Mouse (Mus musculus) CH12.LX (cell line): ENCODE results near the gene Pdzd2. TPM values are rescaled to one million over a fixed set of nuclear protein-coding genes. Genes with fewer than 3 reads are reported as not detected.
A peak's percentile ranks its signal among the peaks of the same experiment; 100 is the strongest.

Experiments
- DNase-seq: peaks from one replicate; pipeline ENCODE4 v3.0.0-alpha.2; 2013; ENCODE audit errors: extremely low read depth
- H3K27ac ChIP-seq: 2 replicates; pipeline ENCODE4 v1.5.1; 2012; ENCODE audit warnings: low read depth, mild to moderate bottlenecking, control low read depth, moderate library complexity; ENCODE audit not compliant: insufficient read depth
- H3K27me3 ChIP-seq: replicated peaks from 2 replicates; pipeline ENCODE3; 2012; ENCODE audit warnings: inconsistent platforms
- H3K36me3 ChIP-seq, 2 experiments: replicated peaks in 1 of 2; 2 replicates each; pipeline versions ENCODE3 to v1.6.1; 2012; ENCODE audit warnings: inconsistent platforms in 1 of 2, low read length in 1 of 2, mild to moderate bottlenecking in 1 of 2, mixed read lengths in 1 of 2, moderate library complexity in 1 of 2; ENCODE audit not compliant: control insufficient read depth in 1 of 2, insufficient read depth in 1 of 2
- H3K4me1 ChIP-seq, 2 experiments: 2 replicates each; pipeline ENCODE4 v1.6.1; 2012; ENCODE audit warnings: inconsistent platforms in 1 of 2, moderate library complexity in 1 of 2; ENCODE audit not compliant: insufficient read depth in 2 of 2, control insufficient read depth in 1 of 2
- H3K4me2 ChIP-seq: 2 replicates; pipeline ENCODE4 v1.6.1; 2012; ENCODE audit warnings: low read depth, mild to moderate bottlenecking, control low read depth; ENCODE audit not compliant: poor library complexity, insufficient read depth, severe bottlenecking
- H3K4me3 ChIP-seq, 3 experiments: fragments of 150-350 bp in 1 of 3; sonication (generic) in 1 of 3; replicated peaks in 1 of 3; 2 replicates each; pipeline versions ENCODE3 to v1.5.1; 2011 to 2012; ENCODE audit warnings: low read depth in 2 of 3, low read length in 2 of 3, mild to moderate bottlenecking in 2 of 3, moderate library complexity in 2 of 3, control low read depth in 1 of 3, improper control_type of control experiment in 1 of 3, inconsistent platforms in 1 of 3, mixed read lengths in 1 of 3; ENCODE audit not compliant: poor library complexity in 1 of 3
- H3K79me2 ChIP-seq: replicated peaks from 2 replicates; pipeline ENCODE4 v1.6.1; 2012; ENCODE audit warnings: mild to moderate bottlenecking, moderate library complexity; ENCODE audit not compliant: control insufficient read depth, poor library complexity, insufficient read depth, severe bottlenecking; ENCODE audit errors: extremely low read depth
- H3K9ac ChIP-seq: 2 replicates; pipeline ENCODE4 v1.6.1; 2012; ENCODE audit warnings: low read depth, mild to moderate bottlenecking, control low read depth, moderate library complexity; ENCODE audit not compliant: insufficient read depth
- H3K9me3 ChIP-seq: replicated peaks from 2 replicates; pipeline ENCODE3; 2012; ENCODE audit warnings: low read length, inconsistent platforms, mixed read lengths
- CHD1 ChIP-seq: IDR thresholded peaks from 2 replicates; pipeline ENCODE4 v1.6.1; 2012; ENCODE audit warnings: low read depth, low read length, improper control_type of control experiment, inconsistent platforms
- CTCF ChIP-seq, 2 experiments: IDR thresholded peaks in 1 of 2; conservative IDR thresholded peaks in 1 of 2; 2 replicates each; pipeline ENCODE4 v1.5.1; 2011 to 2012; ENCODE audit warnings: low read depth in 2 of 2, low read length in 2 of 2, improper control_type of control experiment in 1 of 2, inconsistent platforms in 1 of 2, mild to moderate bottlenecking in 1 of 2, moderate library complexity in 1 of 2
- ETS1 ChIP-seq: conservative IDR thresholded peaks from 2 replicates; pipeline ENCODE4 v1.6.1; 2012; ENCODE audit warnings: low read depth, mild to moderate bottlenecking, inconsistent platforms, low read length, improper control_type of control experiment, moderate library complexity
- IRF4 ChIP-seq: IDR thresholded peaks from 2 replicates; pipeline ENCODE4 v1.6.1; 2014; ENCODE audit warnings: low read depth, mild to moderate bottlenecking, inconsistent platforms, low read length, improper control_type of control experiment
- JUND ChIP-seq: conservative IDR thresholded peaks from 2 replicates; pipeline ENCODE4 v1.6.1; 2011; ENCODE audit warnings: low read depth, low read length, improper control_type of control experiment
- MAZ ChIP-seq: IDR thresholded peaks from 2 replicates; pipeline ENCODE4 v1.6.1; 2012; ENCODE audit warnings: low read depth, mild to moderate bottlenecking, inconsistent platforms, low read length, improper control_type of control experiment, moderate library complexity
- MXI1 ChIP-seq: IDR thresholded peaks from 2 replicates; pipeline ENCODE4 v1.6.1; 2011; ENCODE audit warnings: mild to moderate bottlenecking, low read depth, low read length, improper control_type of control experiment
- MYC ChIP-seq: IDR thresholded peaks from 2 replicates; pipeline ENCODE4 v1.6.1; 2011; ENCODE audit warnings: low read depth, mild to moderate bottlenecking, improper control_type of control experiment, low read length
- PAX5 ChIP-seq: IDR thresholded peaks from 2 replicates; pipeline ENCODE4 v1.6.1; 2012; ENCODE audit warnings: low read length, inconsistent platforms, mixed read lengths
- RAD21 ChIP-seq: IDR thresholded peaks from 2 replicates; pipeline ENCODE4 v1.6.1; 2011; ENCODE audit warnings: low read depth, mild to moderate bottlenecking, low read length, improper control_type of control experiment, moderate library complexity
- RCOR1 ChIP-seq: conservative IDR thresholded peaks from 2 replicates; pipeline ENCODE4 v1.6.1; 2012; ENCODE audit warnings: low read depth, mild to moderate bottlenecking, inconsistent platforms, low read length, improper control_type of control experiment
- SIN3A ChIP-seq: IDR thresholded peaks from 2 replicates; pipeline ENCODE4 v1.6.1; 2012; ENCODE audit warnings: low read length, improper control_type of control experiment, inconsistent platforms
- SMC3 ChIP-seq: IDR thresholded peaks from 2 replicates; pipeline ENCODE4 v1.6.1; 2011; ENCODE audit warnings: low read depth, low read length, improper control_type of control experiment
- ZNF384 ChIP-seq: IDR thresholded peaks from 2 replicates; pipeline ENCODE4 v1.6.1; 2012; ENCODE audit warnings: low read depth, low read length, improper control_type of control experiment, inconsistent platforms
- dilution Hi-C: fragments of 300-500 bp; cut with MboI; formaldehyde crosslinking; loops from 2 replicates; pipeline ENCODE4 v1.14.3; 2020; ENCODE audit warnings: low sequenced_read_pairs; ENCODE audit not compliant: extremely low pct_unique_long_range_greater_than_20kb, extremely low pct_ligation_motif_present
- in situ Hi-C: fragments of 300-500 bp; cut with MboI; formaldehyde crosslinking; loops from 3 replicates; pipeline ENCODE4 v1.14.3; 2019; ENCODE audit warnings: low sequenced_read_pairs, low pct_ligation_motif_present, low pct_unique_long_range_greater_than_20kb, mixed read lengths
- polyA plus RNA-seq: library from polyadenylated mRNA; unstranded; fragments of >175 nt; gene quantifications from 2 replicates; pipeline ENCODE4 v1.2.1, GENCODE M21; 2012; ENCODE audit warnings: low read depth; ENCODE audit not compliant: insufficient read length
- total RNA-seq, 2 experiments: library from RNA; depleted of rRNA; stranded (reverse); fragments of 300-350 nt in 1 of 2; fragments of >200 nt in 1 of 2; gene quantifications; 2 replicates each; pipeline ENCODE4 v1.2.3; 2012 to 2014

Pdzd2 gene
- total and polyA plus RNA-seq, 3 experiments, result 0.04 to 0.24 (median 0.17) TPM

DNA sequence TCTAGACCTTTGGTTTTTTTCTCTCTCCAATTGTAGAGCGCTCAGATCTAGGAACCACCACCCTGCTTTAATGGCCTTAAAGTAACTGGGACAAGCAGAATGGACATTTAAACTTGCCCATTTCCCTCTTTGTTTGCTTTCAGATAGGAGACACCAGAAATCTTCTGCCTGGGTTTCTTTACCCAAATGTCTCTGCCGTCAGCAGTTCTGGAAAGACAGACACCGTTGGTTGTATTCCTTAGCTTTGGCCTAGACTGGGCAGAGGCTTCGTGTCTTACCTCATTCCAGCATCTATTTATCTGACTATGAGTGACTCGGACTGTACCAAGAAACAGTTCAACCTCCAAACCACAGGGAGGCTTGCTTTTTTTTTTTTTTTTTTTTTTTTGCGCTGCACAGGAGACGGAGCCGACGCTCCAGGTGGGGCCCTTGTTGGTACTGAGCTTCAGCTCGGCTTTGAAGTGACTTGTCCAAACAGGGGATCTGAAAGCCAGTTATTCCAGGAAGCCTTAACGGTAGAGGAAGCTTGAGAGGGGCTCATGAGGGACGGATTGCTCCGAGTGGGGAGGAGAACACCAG is 363.1 kb downstream of the Pdzd2 start:
- Histone ChIP-seq H3K4me1 (peaks cover 5 to 11% of the 10 kb centered on the region in 2 experiments; a peak in 3 of 4 replicates), H3K79me2 (no peaks in the 10 kb centered on the region), H3K27me3 (no peaks in the 10 kb centered on the region), H3K4me3 (no peak overlapping the region), H3K36me3 (no peaks in the 10 kb centered on the region), H3K4me2 (no peak overlapping the region), H3K9me3 (no peaks in the 10 kb centered on the region), H3K27ac (no peak overlapping the region), H3K9ac (no peak overlapping the region)
- peak; percentile 72 for TF ChIP-seq ZNF384
- no peak for TF ChIP-seq CHD1
- no peak for DNase-seq
- in situ Hi-C loops, result no loop called here
- dilution Hi-C loops, result no loop called here

DNA sequence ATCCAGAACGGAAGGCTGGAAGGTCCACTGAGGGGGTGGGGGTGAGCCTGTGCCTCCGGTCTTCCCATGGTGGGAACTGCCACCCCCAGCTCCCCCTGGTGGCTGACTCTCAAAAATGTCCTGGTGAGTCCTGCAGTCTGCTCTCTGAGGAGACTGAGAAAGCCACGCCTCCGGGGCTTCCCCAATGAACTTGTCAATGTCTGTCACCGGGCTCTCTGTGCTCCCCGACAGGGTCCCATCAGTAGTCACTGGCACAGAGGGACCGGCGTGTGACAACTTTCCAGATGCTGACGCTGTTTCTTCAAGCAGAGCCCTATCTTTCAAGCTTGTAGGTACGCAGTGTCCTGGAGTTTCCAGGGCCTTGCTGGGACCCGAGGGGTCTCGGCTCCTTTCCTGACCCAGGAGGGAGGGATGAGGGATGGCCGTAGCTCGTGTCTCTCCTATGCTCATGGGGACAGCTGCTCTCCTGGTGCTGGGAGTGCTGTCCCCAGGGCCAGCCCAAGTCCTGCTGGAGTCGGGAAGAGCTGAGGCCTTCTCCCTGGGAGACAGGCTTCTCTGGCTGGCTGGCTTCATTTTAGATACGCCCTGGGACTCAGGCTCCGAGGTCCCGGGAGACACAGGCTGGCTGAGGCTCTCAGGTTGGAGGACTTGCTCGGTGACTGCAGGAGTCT is 363.9 kb downstream of the Pdzd2 start:
- H3K9me3 ChIP-seq, result no peaks in the 10 kb centered on the region
- H3K27ac ChIP-seq, result no peak overlapping the region
- no peaks in the 10 kb centered on the region for H3K36me3 ChIP-seq
- DNase-seq, result peak; percentile 91
- H3K4me1 ChIP-seq, result peaks cover 8 to 18% of the 10 kb centered on the region in 2 experiments
- in situ Hi-C loops (no loop called here), dilution Hi-C loops (no loop called here)
- TF ChIP-seq RAD21, result peak; percentile 51
- TF ChIP-seq ETS1, result no peak
- TF ChIP-seq PAX5, result no peak
- no peak for TF ChIP-seq JUND
- TF ChIP-seq MYC, result peak; percentile 22; the same call in 1 of the 2 replicates
- no peak for TF ChIP-seq RCOR1
- TF ChIP-seq IRF4, result peak; percentile 36; the same call in 1 of the 2 replicates
- TF ChIP-seq SMC3, result peak; percentile 80
- TF ChIP-seq SIN3A, result peak; percentile 37; the same call in 1 of the 2 replicates
- no peak for TF ChIP-seq MXI1
- peak; percentile 60 to 83; a peak in 3 of 4 replicates for TF ChIP-seq CTCF (conservative IDR thresholded peaks at IDR 0.05 in 1 of 2, IDR thresholded peaks at IDR 0.05 in 1 of 2; ENCODE audit: low read depth in 2 of 2, low read length in 2 of 2)
- 0 out of 2 replicates have a peak, but pooled peaks have one; percentile 29 for TF ChIP-seq MAZ
- no peaks in the 10 kb centered on the region for H3K79me2 ChIP-seq
- no peak overlapping the region for H3K9ac ChIP-seq
- no peaks in the 10 kb centered on the region for H3K27me3 ChIP-seq
- H3K4me2 ChIP-seq, result peak overlapping the region; percentile 49; the same call in 1 of the 2 replicates
- no peak overlapping the region for H3K4me3 ChIP-seq
